ENCODE assay signal across 20 mouse cellular contexts in genomic region chr13:51363390-51363789, GRCm38 (mm10).
"Had no signal": no experiment of that assay in that cellular context is flagged by ENCODE, and none has a peak within 500 bp of the region (broad histone marks: within the 10 kb centered on the region; RNA-seq: fewer than 3 reads in every experiment).

No protein-coding gene starts in this region.

- H3K27ac ChIP-seq: limb, embryonic 13.5 days; liver, embryonic 12.5 days; liver, embryonic 15.5 days; lung, embryonic 15.5 days; midbrain, embryonic 15.5 days; neural tube, embryonic 13.5 days; stomach, postnatal 0 days had no signal

- H3K4me3 ChIP-seq: limb, embryonic 13.5 days; liver, embryonic 12.5 days; liver, embryonic 15.5 days; lung, embryonic 15.5 days; megakaryocyte, embryonic 14.5 days; midbrain, embryonic 15.5 days; neural tube, embryonic 13.5 days had no signal

- H3K27me3 ChIP-seq: limb, embryonic 13.5 days; liver, embryonic 12.5 days; liver, embryonic 15.5 days; lung, embryonic 15.5 days; megakaryocyte, embryonic 14.5 days; midbrain, embryonic 15.5 days; neural tube, embryonic 13.5 days had no signal

- ATAC-seq: inflammation-experienced regulatory T-cells, adult 6 months; intestine, embryonic 16.5 days; liver, embryonic 12.5 days had no signal

- H3K9ac ChIP-seq: limb, embryonic 13.5 days; liver, embryonic 12.5 days; liver, embryonic 15.5 days; lung, embryonic 15.5 days; midbrain, embryonic 15.5 days; neural tube, embryonic 13.5 days had no signal

- H3K36me3 ChIP-seq: limb, embryonic 13.5 days; liver, embryonic 12.5 days; liver, embryonic 15.5 days; lung, embryonic 15.5 days; midbrain, embryonic 15.5 days; neural tube, embryonic 13.5 days had no signal

- DNase-seq: kidney, adult 18-20 months; kidney, adult 9 months; kidney, postnatal 14 days; kidney, postnatal 4 days; liver; right cerebral cortex, postnatal 4 days; thymus, adult 2 months; thymus, postnatal 14 days; thymus, postnatal 4 days had no signal

- H3K9me3 ChIP-seq: limb, embryonic 13.5 days; liver, embryonic 12.5 days; liver, embryonic 15.5 days; lung, embryonic 15.5 days; midbrain, embryonic 15.5 days; neural tube, embryonic 13.5 days had no signal

- H3K4me2 ChIP-seq: limb, embryonic 13.5 days; liver, embryonic 12.5 days; liver, embryonic 15.5 days; lung, embryonic 15.5 days; midbrain, embryonic 11.5 days; midbrain, embryonic 15.5 days; neural tube, embryonic 13.5 days had no signal

- H3K4me1 ChIP-seq: liver, embryonic 12.5 days; liver, embryonic 15.5 days; megakaryocyte, embryonic 14.5 days; neural tube, embryonic 13.5 days had no signal
